Mouse (Mus musculus) common myeloid progenitor, adult 5-6 weeks (primary cell): ENCODE data around the gene Hoxb6. TPM values are rescaled to one million over a fixed set of nuclear protein-coding genes. Genes with fewer than 3 reads are reported as not detected.

Experiments used
- ATAC-seq: replicated peaks from 2 replicates; pipeline ENCODE4 v1.8.0; 2016; ENCODE audit warnings: low read depth, mild to moderate bottlenecking, moderate TSS enrichment, inconsistent platforms; ENCODE audit not compliant: poor library complexity, severe bottlenecking
- total RNA-seq: library from RNA; stranded (forward); fragments of 200-1000, 187-1606 nt; gene quantifications from 2 replicates; pipeline ENCODE4 v1.2.3, GENCODE M21; 2017

Gene Hoxb6
- total RNA-seq, 1 experiment from 2014 or later = not detected

DNA sequence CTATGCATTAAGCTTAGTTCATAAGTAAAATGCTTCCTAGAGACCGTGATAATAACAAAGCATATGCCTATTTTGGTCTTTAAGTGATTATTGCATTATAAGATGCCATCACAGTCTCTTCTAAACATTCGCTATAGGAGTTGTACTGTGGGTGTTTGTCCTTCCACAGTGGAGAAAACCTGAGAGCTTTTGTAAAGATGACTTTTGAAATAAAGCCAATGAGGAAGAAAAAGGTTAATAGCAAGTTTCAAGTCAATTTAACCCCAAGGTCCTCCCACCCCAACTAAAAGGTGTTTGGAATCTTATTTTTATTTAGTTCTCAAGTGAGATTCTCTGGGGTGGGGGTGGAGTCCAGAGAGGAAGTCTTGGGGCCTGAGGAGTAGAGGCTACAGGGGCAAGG lies 20.9 kb downstream of the Hoxb6 start:
- ATAC-seq = no peak

DNA sequence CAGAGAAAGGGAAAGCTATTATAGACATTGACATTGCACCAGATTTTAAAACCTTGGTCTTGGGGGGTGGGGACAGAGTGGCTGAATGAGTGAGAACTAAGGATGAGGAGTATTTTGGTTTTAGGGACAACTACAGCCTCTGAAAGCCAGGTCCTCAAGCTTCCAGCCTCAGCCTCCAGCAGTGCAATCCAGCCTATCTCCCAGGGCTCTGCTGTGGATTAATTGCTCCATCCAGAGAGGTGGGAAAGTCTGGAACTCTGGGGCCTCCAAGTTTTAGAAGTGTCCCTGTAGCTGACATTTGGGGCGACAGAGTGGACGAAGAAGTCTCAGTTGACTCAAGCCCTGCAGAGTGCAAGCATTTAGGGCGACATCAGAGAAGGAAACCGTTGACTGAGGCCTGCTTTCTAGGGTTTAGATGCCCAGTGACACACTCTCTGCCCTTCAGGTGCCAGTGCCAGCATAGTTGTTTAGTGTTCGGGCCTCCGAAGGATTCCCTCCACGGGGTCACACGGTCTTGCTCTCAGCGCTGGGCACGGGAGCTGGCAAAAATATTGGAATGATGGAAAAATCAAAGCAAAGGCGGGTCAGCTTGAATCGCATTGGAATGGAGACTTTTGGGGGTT lies 21.6 kb downstream of the Hoxb6 start:
- ATAC-seq = no peak

DNA sequence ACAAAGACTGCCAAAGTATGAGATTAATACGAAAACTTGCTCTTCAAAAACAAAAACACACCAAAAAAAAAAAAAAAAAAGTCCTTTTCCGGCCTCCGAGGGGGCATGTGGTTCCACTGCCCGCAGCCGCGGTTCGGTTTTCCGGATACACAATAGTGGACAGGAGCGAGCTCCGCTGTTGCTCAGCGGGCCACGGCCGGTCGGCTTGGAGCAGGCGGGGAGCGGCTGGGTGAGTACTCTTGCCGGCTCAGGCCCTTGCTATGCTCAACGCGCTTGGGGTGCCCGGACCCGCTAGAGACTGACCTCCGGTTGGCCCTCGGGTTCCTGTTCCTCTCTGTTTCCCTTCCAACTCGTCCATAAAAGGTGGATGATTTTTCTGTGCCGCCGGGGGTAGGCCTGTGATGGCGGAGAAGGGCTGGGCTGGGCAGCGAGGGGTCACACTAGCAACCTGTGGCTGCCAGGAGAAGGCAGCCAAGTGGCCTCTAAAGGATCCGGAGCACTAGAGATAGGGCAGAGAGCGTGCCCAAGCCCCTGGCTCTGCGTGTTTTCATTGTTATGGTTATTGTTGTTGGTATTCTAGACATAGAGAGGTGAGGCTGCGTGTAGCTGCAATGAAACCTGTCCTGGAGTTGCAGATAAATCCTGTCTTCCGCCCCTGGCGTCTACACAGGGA lies 22.5 kb downstream of the Hoxb6 start:
- ATAC-seq = 0 out of 2 replicates have a peak, but pooled peaks have one; percentile 22

DNA sequence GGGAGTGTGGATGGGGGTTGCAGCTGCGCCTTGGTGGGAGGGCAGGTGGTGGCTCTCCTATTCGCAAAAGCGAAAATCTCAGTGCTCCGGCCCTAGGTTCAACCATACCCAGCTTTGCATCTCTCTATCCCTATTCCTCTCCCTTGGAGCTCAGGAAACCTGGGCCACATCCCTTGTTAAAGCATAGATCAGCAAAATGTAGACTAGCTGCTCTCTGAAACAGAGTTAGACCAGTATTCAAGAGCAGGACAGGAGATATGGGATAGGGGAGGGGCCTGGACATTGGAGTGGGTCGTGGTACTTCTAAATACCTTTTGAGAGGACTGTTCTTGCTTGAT lies 23.0 kb downstream of the Hoxb6 start:
- ATAC-seq = no peak

DNA sequence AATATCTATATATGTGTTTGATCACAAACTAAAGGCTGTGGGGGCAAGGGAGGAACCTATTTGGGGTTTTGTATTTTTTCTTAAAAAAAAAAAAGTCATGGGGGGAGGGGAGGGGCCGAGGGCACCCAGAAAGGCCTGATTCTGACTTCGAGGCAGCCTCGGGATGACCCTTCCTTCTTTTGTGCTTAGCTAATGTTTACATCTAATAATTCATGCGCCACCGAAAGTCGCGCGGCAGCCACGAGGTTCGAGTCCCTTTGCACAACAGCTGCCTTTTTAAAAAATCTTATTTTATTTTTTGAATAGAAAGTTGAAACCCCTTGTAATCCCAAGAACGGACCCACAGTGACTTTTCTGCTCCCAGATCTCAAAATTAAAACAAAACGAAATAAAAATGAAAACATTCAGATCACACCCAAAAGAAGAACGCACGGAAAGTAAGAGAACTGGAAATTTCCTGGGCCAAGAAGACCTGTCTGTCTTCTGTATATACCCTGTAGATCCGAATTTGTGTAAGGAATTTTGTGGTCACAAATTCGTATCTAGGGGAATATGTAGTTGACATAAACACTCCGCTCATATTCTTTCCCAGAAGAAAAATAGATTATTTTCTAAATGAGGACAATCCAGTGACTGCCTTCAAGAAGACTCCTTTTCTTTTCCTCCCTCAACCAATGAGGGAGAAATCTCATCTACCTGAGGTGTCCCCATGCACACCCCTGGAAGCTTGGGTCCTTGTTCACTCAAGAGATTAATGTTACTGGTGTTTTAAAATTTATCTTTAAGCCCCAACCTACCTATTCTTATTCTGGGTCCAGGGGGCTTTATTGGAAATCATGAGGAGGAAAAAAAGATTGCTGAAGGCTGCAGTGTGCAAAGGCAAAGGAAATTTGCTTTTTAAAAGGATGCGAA lies 24.7 kb downstream of the Hoxb6 start:
- ATAC-seq = no peak

DNA sequence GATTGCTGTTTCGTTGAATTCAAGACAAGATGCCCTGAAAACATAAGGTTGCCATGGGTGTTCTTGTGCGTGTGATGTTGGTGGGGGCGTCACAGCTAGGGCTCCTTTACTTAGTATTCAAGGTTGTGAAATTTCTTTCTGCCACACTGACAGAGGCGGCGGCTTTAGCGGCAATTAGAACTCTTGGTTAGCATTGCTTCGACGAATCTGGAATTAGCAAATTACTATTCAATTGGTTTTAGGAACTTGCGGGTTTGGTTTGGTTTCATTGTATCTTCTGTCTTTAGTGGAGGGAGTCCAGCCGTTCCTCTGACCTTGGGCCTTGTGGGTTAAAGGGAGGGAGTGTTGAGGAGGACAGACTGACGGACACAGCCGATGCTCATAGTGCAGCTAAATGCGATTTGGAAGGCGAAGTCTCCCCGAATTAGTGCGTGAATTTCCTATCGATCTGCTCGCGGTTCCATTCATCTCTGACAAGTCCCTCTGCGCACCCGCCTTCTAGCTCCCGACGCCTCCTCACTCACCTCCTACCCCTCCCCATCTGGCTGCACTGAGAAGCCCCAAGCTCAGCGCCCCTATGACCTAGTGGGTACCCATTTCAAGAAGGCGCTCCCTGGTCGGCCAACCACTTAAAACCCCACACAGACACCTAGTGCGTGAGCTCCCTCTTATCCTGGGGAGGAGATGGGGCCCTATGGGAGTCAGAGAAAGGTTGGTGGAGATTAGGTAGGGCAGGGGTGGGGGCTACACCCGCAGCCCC lies 25.5 kb downstream of the Hoxb6 start, which contains the start of gene Hoxb4:
Gene Hoxb4 (plus strand): TSS at position 660 of the 760 bp plus-strand sequence.
- ATAC-seq = no peak

DNA sequence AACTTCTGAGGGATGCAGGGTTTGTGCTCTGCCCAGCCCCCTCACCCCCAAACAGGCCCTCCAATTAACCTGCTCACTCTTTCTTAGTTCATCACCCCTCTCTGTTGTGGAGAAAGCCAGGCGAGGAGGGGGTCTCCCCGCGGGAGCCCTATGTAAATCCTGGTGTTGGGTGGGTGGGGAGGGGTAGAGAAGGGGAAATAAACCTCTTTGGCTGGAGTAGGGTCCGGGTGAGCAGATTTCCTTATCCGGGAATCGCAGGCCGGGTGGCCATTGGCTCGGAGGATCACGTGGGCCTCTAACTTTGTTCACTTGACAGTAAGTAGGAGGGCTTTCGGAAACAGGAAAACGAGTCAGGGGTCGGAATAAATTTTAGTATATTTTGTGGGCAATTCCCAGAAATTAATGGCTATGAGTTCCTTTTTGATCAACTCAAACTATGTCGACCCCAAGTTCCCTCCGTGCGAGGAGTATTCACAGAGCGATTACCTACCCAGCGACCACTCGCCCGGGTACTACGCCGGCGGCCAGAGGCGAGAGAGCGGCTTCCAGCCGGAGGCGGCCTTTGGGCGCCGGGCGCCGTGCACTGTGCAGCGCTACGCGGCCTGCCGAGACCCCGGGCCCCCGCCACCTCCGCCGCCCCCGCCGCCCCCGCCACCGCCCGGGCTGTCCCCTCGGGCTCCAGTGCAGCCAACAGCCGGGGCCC lies 26.2 kb downstream of the Hoxb6 start:
- ATAC-seq = peak; percentile 69

DNA sequence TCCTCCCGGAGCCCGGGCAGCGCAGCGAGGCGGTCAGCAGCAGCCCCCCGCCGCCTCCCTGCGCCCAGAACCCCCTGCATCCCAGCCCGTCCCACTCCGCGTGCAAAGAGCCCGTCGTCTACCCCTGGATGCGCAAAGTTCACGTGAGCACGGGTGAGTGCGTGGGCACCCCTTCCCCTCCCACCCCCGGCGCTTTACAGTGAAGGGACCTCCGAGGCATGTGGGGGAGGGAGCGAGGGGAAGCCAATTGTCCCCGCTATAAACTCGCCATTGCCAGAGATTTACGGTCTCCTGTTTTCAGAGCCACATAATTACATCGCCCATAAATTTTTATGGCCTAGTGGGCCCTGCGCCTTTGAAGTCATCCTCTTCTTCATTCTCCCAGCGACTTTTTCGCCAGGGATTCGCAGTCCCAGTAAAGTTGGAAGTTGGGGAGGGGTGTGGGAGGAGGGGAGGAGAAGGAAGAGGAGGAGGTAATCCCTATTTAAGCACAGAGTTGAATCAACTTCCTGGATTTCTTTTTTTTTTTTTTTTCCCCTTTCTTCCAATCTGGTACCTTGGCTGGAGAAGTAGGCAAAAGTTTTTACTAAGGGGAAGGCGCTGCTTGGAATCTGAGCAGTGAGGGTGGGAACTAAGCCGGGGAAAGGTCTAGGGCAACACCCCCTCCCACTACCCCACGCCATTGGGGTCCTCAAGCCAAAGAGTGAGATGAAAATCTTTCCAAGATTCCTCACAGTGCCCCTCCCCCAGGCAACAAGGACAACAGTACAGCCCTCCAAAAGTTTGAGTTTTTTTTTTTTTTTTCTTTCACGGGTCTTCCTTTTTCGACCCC lies 27.0 kb downstream of the Hoxb6 start:
- ATAC-seq = no peak

DNA sequence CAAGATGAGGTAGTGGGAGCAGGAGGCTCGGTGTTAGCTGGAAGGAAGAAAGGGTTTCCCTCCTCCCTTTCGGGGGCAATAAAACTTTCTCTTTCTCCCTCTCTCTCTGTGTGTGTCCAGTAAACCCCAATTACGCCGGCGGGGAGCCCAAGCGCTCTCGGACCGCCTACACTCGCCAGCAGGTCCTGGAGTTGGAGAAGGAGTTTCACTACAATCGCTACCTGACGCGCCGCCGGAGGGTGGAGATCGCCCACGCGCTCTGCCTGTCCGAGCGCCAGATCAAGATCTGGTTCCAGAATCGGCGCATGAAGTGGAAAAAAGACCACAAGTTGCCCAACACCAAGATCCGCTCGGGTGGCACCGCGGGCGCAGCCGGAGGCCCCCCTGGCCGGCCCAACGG lies 27.6 kb downstream of the Hoxb6 start:
- ATAC-seq = peak; percentile 26

DNA sequence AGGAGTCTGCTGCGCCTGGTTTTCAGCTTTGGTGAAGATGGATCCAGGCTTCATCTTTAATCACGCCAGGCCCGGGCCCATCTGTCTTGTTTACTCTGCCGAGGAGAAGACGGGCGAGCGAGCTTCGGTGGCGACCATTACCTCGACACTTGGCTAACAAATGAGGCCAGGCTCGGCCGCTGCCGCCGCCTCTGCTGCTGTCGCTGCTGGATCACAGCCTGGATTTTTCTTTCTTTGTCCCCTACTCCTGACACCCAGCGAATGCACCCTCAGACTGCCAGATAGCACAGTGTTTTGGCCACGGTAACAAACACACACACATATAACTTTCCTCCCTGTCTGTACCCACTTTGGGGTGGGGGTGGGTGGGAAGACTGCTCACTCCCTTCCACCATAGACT lies 28.4 kb downstream of the Hoxb6 start:
- ATAC-seq = no peak

DNA sequence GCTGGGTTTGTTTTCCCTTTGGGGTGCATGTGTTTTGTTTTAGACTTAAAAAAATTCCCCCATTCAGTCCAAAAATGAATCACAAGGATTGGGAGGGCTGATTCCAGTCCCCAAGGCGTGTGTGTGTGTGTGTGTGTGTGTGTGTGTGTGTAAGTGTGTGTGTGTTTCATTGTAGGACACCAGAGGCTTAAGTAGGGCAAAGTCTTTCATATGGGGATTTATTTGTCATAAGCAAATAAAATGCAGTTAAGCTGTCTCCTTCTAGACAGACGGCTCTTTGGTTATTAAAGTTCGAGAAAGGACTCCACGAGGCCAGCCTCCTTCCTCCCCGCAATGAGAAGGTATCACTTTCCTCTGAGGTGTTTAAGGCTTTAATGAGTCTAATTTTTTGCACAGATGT lies 29.6 kb downstream of the Hoxb6 start:
- no peak for ATAC-seq

DNA sequence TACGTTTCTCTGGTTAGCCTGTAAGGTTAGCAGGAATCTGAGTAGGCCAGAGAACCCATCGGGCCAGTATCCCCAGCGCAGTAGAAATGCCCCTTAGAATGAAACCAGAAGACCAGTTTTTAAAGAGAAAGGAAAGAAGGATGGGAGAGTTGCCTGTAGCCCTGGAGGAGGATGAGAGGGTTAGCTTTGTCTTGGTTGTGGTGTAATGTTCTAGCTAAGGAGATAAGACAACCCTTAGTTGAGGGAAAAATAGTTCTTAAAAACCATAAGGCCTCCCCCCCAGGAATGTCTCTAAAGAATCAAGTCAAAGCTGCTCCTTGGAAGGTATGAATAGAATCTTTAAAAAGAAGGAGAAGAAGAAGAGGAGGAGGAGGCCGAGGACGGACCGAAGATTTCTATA lies 30.5 kb downstream of the Hoxb6 start:
- ATAC-seq = no peak

DNA sequence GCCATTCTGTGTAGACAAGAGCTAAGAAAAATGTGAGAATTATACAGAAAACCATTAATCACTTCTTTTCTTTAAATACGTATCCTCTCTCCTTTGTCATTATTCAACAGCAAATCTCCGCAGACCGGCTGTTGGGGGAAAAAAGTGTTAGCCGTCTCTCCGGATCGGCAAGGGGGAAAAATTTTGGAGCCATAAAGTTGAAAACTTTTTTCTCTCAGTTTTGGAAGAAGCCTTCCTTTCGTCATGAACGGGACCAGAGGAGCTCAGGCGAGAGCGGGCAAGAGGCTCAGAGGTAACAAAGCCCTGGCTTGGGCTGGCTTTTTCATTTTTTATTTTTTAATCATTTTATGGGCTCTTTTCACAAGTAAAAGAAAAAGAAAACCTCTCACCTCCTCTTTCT lies 30.9 kb downstream of the Hoxb6 start, which contains the start of gene Hoxb3:
Gene Hoxb3 (plus strand): TSS at position 173 of the 400 bp plus-strand sequence.
- ATAC-seq = no peak

DNA sequence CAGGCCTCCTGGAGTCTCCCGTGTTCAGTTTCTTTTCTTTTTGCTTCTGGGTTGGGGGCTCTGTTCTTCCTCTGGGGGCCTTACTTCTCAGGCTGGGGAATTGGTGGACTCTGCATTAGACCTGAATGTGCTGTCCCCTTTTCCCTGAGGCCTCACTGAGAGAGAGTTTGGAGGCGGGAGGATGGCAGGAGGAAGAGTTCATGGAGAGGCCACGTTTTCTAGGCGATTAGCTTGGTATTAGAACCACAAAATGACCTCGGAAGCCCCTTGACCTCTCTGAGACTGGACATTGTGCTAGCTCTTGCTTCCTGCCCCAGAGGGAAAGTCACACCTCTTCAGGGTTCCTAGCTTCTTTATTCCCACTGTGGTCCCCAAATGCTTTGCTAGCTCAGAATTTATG lies 31.8 kb downstream of the Hoxb6 start:
- no peak for ATAC-seq

DNA sequence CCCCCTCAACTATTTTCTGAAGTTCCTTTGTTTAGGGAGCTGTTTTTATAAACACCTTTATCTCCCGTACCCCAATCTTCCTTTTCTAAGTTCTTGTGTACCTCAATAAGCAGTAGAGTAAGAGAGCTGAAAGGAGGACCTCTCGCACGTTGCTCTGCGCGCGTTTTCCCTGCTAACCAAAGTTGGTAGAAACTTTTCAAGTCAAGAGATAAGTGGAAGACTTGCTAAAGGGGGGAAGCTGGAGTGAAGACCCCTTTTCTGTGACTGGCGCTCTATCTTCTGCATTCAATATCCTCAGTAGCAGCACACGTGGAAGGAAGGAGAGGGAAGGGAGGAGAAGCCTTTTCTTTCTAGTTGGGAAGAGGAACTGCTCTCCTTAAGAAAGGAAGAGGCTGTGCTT lies 32.7 kb downstream of the Hoxb6 start:
- no peak for ATAC-seq

DNA sequence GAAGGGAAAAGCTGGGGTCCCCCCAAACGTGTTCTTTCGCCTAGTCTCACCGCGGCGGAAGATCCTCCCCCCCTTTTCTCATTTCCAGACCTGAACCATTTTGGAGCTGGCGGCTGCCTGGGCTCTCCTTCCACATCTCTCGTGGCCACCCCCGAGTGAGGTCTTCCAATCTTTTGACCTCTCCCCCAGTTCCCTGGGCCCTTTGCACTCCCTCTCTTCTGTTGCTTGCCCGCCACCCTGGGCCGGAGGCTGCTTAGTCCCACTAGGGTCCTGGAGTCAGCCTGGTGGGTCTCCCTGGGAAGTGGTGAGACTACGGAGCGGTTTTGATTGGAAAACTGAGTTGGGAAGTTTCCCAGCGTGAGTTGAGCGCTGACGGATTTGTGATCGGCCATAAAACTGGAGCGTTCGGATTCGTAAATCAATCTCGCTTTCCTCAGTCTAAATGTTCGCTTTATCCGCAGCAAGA lies 33.5 kb downstream of the Hoxb6 start:
- ATAC-seq = no peak

DNA sequence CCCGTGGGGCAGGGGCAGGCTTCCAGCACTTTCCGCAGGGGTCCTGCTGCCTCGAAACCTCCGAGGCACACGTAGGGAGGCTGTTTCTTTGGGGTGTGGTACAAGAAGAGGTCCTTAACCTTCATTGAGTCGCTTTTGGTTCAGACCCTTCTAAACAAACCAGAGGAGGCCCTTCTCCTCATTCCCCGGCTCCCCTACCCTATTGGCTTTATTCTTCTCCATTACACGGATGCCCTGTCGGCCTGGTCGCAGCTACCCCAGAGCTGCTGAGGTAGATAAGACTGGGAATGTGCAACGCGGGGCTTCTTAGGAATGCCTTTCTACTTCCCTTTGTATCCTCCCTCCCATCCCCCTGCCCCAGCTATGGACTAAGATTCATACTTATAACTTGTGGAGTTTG lies 34.4 kb downstream of the Hoxb6 start:
- no peak for ATAC-seq

DNA sequence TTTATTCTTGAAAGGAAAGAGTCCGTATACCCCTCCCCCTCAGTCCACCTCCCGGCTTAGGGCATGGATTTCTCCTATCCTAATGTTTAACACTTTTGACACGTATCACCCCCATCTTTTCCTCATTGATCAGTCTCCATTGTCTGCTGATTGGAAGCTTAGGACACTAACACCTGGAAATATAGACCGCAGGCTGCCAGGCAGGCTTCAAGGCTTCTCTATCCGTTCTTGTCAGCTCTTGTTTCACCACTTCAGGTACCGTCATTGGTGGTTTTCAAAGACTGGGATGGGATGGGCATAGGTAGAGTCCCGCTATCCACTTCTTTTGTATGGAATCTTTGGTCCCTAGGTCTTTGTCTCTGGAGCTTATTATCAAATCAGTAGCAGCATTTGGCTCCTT lies 34.8 kb downstream of the Hoxb6 start:
- ATAC-seq = no peak

DNA sequence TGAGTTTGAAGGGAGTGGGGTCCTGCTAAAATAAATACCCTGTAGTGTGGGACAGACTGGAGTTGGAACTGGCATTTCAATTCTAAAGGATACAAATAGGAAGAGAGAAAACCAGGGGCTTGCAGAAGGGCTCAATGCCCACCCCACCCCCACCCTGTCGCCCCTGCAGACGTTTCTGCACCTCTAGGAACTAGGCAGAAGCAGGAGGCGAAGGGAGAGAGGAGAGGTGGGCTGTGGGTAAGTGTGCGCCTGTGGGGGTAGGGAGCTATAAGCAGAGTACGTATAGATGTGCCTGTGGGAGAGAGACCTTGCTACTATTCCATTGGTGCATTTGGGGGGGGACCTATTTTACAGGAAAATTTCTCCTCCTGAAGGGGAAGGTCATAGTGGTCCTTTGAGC lies 35.5 kb downstream of the Hoxb6 start:
- no peak for ATAC-seq
